Mouse (Mus musculus): ENCODE data around the gene Cnih2.

DNA sequence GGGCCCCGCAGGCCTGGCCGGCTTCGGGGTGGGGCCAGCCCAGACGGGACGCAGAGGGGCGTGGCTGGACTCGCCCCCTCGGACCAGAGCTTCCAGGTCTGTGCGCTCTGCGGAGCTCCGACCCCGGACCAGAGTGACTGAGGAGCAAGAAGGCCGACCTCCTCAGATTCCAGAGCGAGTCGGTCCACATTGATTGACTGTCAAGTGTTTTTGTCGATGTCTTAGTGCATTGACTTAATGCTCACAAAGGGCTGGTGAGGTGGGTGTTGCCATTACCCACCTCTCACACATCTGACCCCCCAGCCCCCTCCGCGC is 20.0 kb upstream of the Cnih2 start, which contains the start of gene Klc2:
- no peak for TF ChIP-seq CTCF (conservative IDR thresholded peaks at IDR 0.05; ENCODE audit: low read length)
- TF ChIP-seq NANOG (IDR thresholded peaks at IDR 0.05; ENCODE audit: borderline replicate concordance, low read length), result no peak

All from E14TG2a.4 (cell line).